Mouse (Mus musculus) embryo, embryonic 11.5 days (tissue): Measurements from ENCODE around the gene Fgf10.

Experiments used
- DNase-seq: peaks from one replicate; pipeline ENCODE4 v3.0.0-alpha.2; 2012; ENCODE audit warnings: low read depth, low spot score

The Fgf10 gene

GRCm38 (mm10) chr13:118716726-118717125, 47.1 kb downstream of the Fgf10 start:
- no peak for DNase-seq

DNA sequence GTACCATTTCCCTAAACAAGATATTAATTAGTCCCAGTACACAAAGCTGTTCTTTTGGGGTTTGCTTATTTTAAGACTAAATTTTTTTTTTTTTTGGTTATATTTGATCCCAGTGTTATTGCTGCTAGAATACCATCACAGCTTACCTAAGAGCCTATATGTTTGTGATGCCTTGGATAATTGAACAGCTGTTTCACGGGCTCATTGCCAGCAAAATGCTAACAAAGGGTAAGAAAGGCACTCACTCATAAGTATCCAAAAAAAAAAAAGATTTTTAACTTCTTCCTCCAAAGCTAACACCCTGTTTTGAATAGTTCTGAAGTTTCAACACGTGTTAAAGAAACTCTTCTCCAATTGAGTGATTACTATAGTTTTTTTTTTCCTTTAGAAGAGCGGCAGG, 48.8 kb downstream of the Fgf10 start:
- no peak for DNase-seq

DNA sequence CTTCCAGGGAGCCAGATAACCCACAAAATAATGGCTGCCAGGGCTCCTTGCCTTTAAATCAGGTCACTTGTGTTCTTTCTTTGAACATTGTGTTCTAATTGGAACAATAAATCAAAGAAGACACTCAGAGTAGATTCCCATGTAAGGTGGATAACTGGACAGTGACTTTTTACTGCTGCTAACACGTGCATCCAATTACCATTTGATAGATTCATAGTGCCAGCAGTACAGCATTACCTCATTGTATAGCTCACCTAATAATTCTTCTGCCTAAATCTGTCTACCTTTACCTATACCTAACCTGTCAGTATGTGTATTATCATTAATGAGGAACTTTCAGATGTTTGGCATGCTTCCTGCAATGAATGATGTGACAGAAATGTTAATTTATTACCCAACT, 52.1 kb downstream of the Fgf10 start:
- DNase-seq = no peak

DNA sequence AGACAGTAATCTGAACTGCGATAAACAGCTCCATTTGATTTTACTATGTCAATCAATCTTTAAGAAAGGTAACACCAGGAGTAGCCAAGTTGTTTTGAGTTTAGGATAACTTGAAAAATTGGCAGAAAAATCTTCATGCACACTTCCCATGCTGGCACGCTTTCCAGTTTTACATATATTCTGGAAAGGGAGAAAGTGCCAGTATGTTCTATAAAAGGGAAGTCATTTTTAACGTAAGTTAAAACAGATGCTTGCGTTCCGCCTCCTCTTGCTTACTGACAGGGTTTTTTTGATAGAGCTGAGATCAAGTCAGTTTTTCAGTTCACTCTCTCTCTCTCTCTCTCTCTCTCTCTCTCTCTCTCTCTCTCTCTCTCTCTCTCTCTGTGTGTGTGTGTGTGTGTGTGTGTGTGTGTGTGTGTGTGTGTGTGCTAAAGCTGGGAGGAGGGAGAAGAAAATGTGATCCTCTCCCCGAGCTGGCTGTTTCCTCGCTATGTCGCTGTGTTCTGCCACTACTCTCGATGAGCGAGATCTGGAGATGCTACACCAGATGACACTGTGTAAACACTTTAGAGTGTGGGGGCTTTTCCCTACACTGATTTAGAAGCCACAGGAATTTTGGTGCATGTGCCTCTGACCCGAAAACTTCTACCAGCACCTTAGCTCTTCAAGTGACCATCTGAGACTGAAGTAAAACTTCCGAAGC, 62.4 kb downstream of the Fgf10 start:
- no peak for DNase-seq

DNA sequence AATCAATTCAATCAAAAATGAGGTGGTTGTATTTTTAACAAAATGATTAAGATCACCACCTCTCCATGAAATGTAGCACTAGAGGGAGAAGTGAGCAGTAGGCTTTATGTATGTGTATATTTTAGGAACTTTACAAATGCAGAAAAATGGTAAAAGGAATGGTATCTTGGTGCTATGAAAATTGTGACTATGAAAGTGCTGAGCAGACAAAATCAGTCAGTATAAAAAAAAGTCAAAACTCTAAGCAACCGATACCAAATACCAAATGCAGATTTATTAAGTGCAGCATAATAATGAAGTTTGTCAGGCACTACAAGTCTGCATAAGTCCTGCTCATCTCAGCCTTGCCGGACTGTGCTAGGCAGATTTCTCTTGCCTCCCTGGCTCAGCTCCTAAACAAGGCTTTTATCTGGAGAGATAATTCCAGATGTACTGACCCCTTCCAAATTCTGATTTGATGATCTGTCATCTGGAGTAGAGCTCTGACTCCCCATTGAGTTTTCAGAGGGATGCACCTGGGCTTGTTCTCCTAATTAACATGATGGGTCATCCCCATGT, 70.3 kb downstream of the Fgf10 start:
- DNase-seq = no peak

GRCm38 (mm10) chr13:118742788-118743187, 73.2 kb downstream of the Fgf10 start:
- no peak for DNase-seq

- DNase-seq = no peak
These were observed 75.2 kb downstream of the Fgf10 start for GRCm38 (mm10) chr13:118744806-118745205.

- no peak for DNase-seq
These were observed 76.8 kb downstream of the Fgf10 start for GRCm38 (mm10) chr13:118746427-118746826.

DNA sequence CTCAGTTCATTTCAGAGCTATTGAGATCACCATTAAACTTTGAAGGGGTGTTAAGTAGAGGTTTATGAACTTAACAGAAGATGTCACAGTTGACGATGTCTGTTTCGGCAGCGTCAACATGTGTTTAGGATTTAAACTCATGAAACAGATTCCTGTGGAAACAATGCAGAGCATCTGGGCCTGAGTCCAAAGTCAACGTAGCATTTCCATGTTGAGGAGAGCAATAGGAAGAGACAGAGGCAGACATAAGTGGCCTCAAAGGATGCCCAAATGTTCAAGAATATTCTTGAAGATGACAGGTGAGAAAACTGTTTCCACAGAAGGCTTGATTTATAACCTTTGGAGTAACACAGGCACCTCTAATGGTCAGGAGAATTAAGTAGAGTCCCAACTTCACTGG, 84.4 kb downstream of the Fgf10 start:
- DNase-seq = no peak

GRCm38 (mm10) chr13:118759021-118759420, 89.4 kb downstream of the Fgf10 start:
- DNase-seq = no peak

GRCm38 (mm10) chr13:118762982-118763381, 93.4 kb downstream of the Fgf10 start:
- DNase-seq = no peak

- no peak for DNase-seq
These were observed 102.6 kb downstream of the Fgf10 start for GRCm38 (mm10) chr13:118772188-118772587.

DNA sequence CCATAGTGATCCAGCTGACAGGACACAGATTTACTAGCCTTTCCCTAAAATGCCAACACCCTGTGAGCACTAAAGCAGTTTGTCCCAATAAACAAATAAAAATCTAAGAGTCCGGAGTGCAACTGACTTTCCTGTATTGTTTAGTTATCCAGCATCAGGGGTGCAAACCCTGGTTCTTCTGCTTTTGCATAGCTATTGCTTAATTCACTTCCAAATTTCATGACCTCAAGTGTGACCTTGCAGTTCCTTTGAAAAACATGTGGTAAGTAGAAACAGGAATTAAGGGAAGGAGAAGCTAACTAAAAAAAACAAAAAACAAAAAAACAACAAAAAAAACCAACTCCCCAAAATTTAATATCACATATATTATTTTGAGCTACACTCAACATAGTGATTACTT, 105.6 kb downstream of the Fgf10 start:
- DNase-seq = no peak

DNA sequence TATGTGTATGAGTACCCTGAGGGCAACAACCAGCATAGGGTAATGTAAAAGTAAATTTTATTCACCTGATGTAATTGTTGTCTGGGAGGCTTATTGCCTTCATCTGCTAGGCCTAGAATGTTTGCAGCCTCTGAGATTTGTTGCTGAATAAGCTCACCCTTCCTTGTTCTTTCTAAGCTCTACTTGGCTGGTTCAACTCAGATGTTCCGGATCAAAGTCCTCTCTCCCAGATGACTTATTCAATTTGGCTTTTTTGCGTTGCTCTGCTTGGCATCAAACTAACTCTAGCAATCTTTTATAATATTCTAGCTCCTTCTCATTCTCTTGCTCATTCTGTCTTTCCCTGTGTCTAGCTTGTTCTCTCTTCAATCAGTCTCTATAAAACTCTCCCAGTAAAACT, 109.6 kb downstream of the Fgf10 start:
- DNase-seq = no peak

- DNase-seq = no peak
These were observed 122.2 kb downstream of the Fgf10 start for GRCm38 (mm10) chr13:118791753-118792152.

DNA sequence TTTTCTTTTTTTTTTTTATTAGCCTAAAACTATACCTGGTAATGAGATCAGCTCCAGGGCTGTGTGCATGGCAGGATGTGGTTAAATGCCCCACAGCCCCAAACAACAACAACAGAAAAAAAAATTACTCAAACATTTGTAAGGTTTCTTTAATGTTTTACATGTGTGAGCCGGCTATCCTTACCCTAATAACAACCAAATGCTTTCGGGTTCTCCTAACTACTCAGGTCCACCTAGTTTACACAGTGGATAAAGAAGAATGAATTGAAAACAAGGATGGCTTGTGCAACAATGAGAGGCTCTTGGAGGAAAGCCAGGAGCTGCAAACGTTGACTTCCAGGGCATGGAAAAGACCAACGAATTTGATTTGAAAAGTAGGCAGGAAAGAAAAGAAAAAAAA, 122.6 kb downstream of the Fgf10 start:
- DNase-seq = no peak

GRCm38 (mm10) chr13:118800176-118800575, 130.6 kb downstream of the Fgf10 start:
- no peak for DNase-seq

GRCm38 (mm10) chr13:118806662-118807061, 137.1 kb downstream of the Fgf10 start:
- DNase-seq = no peak

- no peak for DNase-seq
These were observed 150.2 kb downstream of the Fgf10 start for GRCm38 (mm10) chr13:118819785-118820184.

DNA sequence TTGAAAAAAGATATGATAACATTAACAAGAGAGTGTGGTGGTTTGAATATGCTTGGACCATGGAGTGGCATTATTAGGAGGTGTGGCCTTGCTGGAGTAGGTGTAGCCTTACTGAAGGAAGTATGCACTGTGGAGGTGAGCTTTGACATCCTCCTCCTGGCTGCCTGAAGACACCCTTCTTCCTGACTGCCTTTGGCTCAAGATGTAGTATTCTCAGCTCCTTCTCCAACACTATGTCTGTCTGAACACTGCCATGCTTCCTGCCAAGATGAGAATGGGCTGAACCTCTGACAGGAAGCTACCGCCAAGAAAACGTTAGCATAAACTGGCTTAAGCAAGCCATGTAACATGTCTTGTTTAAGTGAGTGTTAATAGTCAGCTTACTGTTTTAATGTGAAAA, 153.5 kb downstream of the Fgf10 start:
- DNase-seq = no peak

DNA sequence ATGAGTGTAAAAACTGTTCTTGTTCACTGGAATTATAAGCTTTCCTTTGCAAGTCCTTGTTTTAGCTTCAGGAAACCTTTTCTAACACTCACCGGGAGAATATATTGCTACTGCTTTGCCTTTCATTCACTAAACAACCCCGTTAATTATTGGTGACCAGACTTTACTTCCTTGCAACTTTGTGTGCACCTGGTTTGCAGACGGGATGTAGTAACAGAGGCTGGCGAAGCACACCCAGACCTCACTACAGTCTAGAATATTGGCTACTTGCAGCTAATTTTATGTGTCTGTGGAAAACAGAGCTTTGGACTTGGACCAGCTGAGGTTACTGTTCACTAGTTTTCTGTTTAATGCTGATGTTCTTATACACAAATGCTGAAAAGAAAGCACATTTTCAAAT, 155.5 kb downstream of the Fgf10 start:
- no peak for DNase-seq

- no peak for DNase-seq
These were observed 159.2 kb downstream of the Fgf10 start for GRCm38 (mm10) chr13:118828604-118829381.

- DNase-seq = no peak
These were observed 164.4 kb downstream of the Fgf10 start for GRCm38 (mm10) chr13:118834021-118834420.
